Mouse (Mus musculus) erythroblast, embryonic 14.5 days (primary cell): ENCODE results near the gene Arid3b. TPM values are rescaled to one million over a fixed set of nuclear protein-coding genes. Genes with fewer than 3 reads are reported as not detected.
"Not testable (repeated sequence)": the region's sequence is repeated elsewhere in the genome, so short reads cannot be mapped to it uniquely, and the experiment has no call there.

Experiments used
- H3K27me3 ChIP-seq: 2 replicates; pipeline ENCODE4 v1.6.1; 2012; ENCODE audit warnings: inconsistent platforms; ENCODE audit not compliant: control insufficient read depth
- H3K36me3 ChIP-seq: 2 replicates; pipeline ENCODE4 v1.6.1; 2012; ENCODE audit warnings: mild to moderate bottlenecking, inconsistent platforms; ENCODE audit not compliant: control insufficient read depth
- H3K4me1 ChIP-seq: 2 replicates; pipeline ENCODE4 v1.6.1; 2012; ENCODE audit warnings: inconsistent platforms; ENCODE audit not compliant: control insufficient read depth
- H3K4me3 ChIP-seq: replicated peaks from 2 replicates; pipeline ENCODE3; 2012; ENCODE audit warnings: moderate library complexity, mild to moderate bottlenecking, inconsistent platforms
- H3K9me3 ChIP-seq: 2 replicates; pipeline ENCODE4 v1.6.1; 2012; ENCODE audit warnings: low read length, inconsistent platforms, mixed read lengths; ENCODE audit not compliant: control insufficient read depth
- GATA1 ChIP-seq: IDR thresholded peaks from 2 replicates; pipeline ENCODE4 v1.6.1; 2012; ENCODE audit warnings: low read length, inconsistent platforms, mixed read lengths
- TAL1 ChIP-seq: IDR thresholded peaks from 3 replicates; pipeline ENCODE4 v1.6.1; 2012; ENCODE audit warnings: low read length, inconsistent platforms, mixed read lengths
- polyA plus RNA-seq: library from polyadenylated mRNA; stranded (reverse); fragments of >175 nt; gene quantifications from 2 replicates; pipeline ENCODE4 v1.2.3, GENCODE M21; 2012

Arid3b gene
- polyA plus RNA-seq = 1.8 and 1.9 TPM in 2 replicates

DNA sequence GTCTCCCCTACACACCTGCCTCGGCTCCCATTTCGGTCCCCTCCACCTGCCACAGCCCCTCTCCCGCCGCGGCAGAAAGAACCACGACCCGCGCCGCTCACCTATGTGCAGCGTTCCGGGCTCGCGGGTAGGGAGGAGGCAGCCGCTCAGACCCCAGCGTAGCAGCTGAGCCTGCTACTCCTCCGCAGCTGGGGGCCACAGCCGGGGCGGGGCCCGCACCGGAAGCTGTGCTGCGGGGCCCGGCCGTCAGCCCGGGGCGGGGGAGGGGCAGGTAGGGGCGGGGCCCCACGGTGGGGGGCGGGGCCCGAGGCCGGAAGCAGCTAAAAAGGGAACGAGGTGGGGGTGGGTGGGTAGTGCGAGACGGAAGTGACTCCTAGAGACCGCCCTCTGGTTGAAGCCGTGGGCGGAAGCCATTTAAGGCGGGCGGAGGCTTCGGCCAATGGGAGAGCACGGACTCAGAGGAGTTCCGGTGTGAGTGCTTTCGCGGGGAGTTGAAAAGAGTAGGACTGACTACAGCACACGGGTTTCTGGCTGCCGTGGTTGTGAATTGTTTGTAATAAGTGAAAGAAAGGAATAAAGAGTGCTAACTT, at the start of gene Arid3b:
Arid3b (minus strand) TSS at position 213 of the 590 bp plus-strand sequence.
- peaks cover 61% of the 10 kb centered on the region for H3K4me1 ChIP-seq
- H3K27me3 ChIP-seq = peaks cover 2% of the 10 kb centered on the region
- H3K36me3 ChIP-seq = peaks cover 23% of the 10 kb centered on the region

DNA sequence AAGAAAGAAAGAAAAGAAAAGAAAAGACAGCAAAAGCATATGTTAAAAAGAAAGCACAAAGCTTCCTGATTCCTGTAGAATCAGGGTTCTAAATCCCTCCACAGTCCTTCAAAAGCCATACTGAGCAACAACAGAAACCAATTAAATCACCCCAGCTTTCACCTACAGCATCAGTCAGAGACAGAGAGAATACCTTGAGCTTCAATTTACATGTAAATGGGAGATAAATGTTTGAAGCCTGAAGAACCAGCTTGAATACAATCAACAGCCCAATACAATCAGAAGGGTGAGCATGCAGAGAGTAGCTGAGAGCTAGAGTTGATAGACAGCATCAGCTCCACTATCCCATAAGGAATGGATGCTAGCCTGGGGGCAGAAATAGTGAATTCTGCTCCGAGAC, 46.8 kb upstream of the Arid3b start:
- H3K9me3 ChIP-seq = no peaks in the 10 kb centered on the region

More for the DNA sequence above, at the start of gene Arid3b:
- Histone ChIP-seq H3K9me3 (no peaks in the 10 kb centered on the region), H3K4me3 (peak within 1 kb of the TSS; percentile 92)
- TF ChIP-seq TAL1 (no peak), GATA1 (no peak)

DNA sequence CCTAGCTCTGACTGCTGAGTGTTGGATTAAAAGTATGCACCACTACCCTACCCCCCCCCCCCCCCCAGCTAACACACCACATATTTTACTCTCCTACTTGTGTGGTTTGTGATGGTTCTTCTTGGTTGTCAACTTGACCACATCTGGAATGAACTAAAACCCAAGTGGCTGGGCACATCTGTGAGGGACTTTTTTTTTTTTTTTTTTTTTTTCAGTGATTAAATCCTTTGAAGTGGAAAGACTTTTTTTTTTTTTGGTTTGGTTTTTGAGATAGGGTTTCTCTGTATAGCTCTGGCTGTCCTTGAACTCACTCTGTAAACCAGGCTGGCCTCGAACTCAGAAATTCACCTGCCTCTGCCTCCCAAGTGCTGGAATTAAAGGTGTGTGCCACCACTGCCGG, 45.2 kb upstream of the Arid3b start:
- not testable (repeated sequence) for H3K4me1 ChIP-seq, H3K9me3 ChIP-seq, H3K36me3 ChIP-seq, H3K27me3 ChIP-seq, H3K4me3 ChIP-seq

More for the DNA sequence above, 46.8 kb upstream of the Arid3b start:
- TF ChIP-seq TAL1 = no peak
- no peak for TF ChIP-seq GATA1
- no peak overlapping the region for H3K4me3 ChIP-seq
- H3K4me1 ChIP-seq = no peaks in the 10 kb centered on the region
- H3K36me3 ChIP-seq = no peaks in the 10 kb centered on the region
- peaks cover 4% of the 10 kb centered on the region for H3K27me3 ChIP-seq

DNA sequence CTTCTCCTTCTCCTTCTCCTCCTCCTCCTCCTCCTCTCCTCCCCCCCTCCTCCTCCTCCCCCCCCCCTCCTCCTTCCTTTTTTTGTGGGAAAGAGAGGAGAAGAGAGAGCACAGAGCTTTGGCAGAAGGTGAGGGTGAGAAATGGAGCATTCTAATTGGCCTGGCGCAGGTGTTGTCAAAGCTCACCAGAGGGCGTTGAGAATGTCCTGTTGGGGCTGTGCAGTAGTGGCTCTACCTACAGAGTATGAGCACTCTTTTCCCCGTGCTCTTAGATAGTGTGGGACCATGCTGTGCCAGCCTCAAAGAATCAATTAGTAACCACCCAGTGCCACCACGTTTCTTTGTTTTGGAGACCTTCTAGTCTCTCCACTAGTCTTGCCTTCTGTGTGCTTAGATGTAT, 43.7 kb upstream of the Arid3b start:
- Histone ChIP-seq H3K27me3 (peaks cover 4% of the 10 kb centered on the region), H3K36me3 (no peaks in the 10 kb centered on the region), H3K4me1 (no peaks in the 10 kb centered on the region), H3K9me3 (no peaks in the 10 kb centered on the region), H3K4me3 (no peak overlapping the region)
- TF ChIP-seq GATA1 = no peak
- no peak for TF ChIP-seq TAL1

DNA sequence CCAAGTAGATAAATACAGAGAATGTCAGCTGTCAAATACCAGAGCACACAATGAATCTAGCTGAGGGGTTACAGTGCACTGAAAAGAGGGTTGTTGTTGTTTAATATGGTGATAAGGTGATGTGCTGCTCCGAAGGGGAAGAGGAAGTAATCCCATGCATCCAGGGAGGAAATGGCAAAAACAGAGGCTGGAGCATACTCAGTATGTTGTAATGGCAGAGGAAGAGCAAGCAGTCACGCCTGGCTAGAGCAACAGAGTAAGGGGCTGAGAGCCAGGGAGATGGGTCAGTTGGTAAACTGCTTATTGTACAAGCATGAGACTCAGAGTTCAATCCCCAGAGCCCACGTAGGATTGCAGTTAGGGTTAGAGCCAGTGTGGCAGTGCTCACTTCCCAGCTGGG, 42.6 kb upstream of the Arid3b start:
- Histone ChIP-seq H3K36me3 (no peaks in the 10 kb centered on the region), H3K4me3 (no peak overlapping the region), H3K27me3 (peaks cover 4% of the 10 kb centered on the region), H3K4me1 (no peaks in the 10 kb centered on the region), H3K9me3 (no peaks in the 10 kb centered on the region)
- no peak for TF ChIP-seq GATA1

DNA sequence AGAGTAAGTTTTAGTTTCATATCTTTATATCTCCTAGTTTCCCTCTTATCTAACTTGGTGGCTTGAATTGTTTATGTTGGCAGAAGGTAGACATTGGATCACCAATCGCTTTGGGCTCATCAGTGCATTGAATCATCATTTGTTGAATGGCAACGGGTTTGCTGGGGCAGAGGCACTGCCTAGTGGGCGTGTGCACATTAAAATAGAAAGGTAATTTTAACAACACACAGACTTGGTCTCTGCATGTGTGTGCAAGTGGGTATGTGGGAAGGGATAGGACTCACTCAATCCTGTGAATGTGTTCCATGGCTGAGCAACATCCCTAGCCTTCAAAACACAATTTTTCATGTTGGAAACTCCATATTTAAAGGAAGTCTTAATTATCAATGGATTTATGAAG, 38.4 kb upstream of the Arid3b start:
- TF ChIP-seq GATA1 = no peak
- no peak for TF ChIP-seq TAL1
- Histone ChIP-seq H3K4me3 (no peak overlapping the region), H3K27me3 (0 out of 2 replicates have a peak, but pooled peaks cover 2% of the 10 kb centered on the region), H3K4me1 (no peaks in the 10 kb centered on the region), H3K36me3 (no peaks in the 10 kb centered on the region), H3K9me3 (no peaks in the 10 kb centered on the region)

DNA sequence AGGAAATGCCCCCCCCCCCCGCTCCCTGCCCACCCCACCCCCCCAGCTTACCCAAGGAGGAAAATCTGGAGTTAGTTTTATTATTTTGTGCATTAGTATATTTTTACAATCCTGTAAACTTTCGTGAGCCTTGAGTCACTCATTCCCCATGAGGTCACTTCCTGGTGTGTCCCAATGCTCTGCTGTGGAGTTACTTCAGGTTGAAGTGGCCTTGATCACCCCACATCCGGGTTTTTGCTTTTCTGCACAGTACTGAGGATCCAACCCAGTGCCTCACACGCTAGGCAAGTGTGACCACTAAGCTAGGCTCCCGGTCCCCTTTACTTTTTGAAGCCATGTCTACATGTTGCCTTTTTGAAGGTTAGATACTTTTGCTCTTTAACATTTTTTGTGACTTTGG, 37.5 kb upstream of the Arid3b start:
- TF ChIP-seq GATA1 (no peak), TAL1 (no peak)
- H3K9me3 ChIP-seq = no peaks in the 10 kb centered on the region
- H3K4me1 ChIP-seq = no peaks in the 10 kb centered on the region
- no peaks in the 10 kb centered on the region for H3K36me3 ChIP-seq
- H3K27me3 ChIP-seq = no peaks in the 10 kb centered on the region
- no peak overlapping the region for H3K4me3 ChIP-seq

DNA sequence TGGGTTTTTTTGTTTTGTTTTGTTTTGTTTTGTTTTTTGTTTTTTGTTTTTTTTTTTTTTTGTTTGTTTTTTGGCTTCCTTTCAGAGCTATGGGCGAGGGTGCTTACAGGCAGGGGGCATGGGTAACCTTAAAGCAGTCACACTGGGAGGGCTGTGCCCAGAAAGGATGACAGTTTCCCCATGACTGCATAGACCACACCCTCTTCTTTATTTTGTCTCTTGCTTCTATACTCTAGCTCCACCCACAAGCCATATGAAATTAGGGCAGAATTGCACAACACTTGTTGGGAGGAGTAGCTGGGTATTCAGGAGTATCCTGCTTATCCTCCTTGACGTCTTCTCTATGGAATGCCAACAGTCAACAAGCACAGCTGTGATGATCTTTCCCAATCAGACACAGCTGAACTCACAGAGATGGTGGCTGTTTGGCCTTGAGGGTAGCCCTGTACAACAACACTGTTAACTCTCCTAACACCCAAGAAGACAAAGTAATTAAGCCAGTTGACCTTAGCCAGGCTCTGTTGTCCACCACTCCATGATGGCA, 33.8 kb upstream of the Arid3b start:
- Histone ChIP-seq H3K27me3 (no peaks in the 10 kb centered on the region), H3K9me3 (no peaks in the 10 kb centered on the region), H3K36me3 (no peaks in the 10 kb centered on the region), H3K4me1 (no peaks in the 10 kb centered on the region), H3K4me3 (no peak overlapping the region)
- no peak for TF ChIP-seq GATA1

DNA sequence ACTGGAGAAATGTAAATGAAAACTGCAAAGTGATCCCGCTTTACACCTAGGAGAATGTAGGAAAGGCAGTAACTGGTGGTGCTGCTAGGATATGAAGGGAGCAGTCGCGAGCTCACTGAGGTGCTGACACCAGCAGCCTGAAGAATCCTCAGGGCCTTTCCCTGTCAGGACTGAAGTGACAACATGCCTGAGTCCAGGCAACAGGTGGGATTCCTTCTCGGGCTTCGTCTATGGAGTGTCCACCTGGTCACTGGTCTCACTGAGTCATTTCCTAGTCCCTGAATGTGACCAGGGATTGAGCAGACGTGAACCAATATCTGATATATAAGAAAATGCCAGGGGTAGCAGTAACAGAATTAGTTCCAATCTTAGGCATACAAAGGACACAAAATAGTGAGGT, 32.2 kb upstream of the Arid3b start:
- TF ChIP-seq TAL1 (no peak), GATA1 (no peak)
- H3K4me3 ChIP-seq = no peak overlapping the region

DNA sequence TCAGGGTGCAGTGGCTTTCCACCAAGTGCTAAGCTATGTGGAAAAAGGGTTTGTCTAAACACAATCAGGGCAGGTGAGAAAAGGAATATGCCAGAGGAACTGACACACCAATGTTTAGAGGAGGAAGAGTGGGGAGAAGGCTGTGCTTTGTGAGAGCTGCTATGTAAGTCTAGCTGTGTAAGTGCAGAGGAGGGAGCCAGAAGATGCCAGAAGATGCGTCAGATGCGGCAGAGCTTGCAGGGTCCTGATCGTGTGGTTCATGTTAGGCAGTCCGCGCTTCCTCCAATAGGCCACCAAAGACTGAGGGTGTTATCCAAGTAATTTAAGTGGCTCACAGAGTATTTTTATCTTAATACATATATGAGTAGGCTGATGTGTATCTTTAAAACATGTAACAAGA, 31.3 kb upstream of the Arid3b start:
- TF ChIP-seq TAL1 = no peak
- no peak for TF ChIP-seq GATA1
- Histone ChIP-seq H3K9me3 (no peaks in the 10 kb centered on the region), H3K4me3 (no peak overlapping the region), H3K27me3 (no peaks in the 10 kb centered on the region), H3K36me3 (no peaks in the 10 kb centered on the region), H3K4me1 (no peaks in the 10 kb centered on the region)

More for the DNA sequence above, 32.2 kb upstream of the Arid3b start:
- Histone ChIP-seq H3K36me3 (no peaks in the 10 kb centered on the region), H3K4me1 (no peaks in the 10 kb centered on the region), H3K27me3 (no peaks in the 10 kb centered on the region), H3K9me3 (no peaks in the 10 kb centered on the region)
